Mouse (Mus musculus) right cerebral cortex, postnatal 14 days (tissue): ENCODE results near the gene Gm42791.

Experiments used
- DNase-seq: peaks from one replicate; pipeline ENCODE4 v3.0.0; 2022

Gm42791 gene

GRCm38 (mm10) chr5:148948577-148948976, 46.4 kb downstream of the Gm42791 start:
- DNase-seq = no peak

GRCm38 (mm10) chr5:148947412-148947811, 47.5 kb downstream of the Gm42791 start:
- no peak for DNase-seq

GRCm38 (mm10) chr5:148946787-148947186, 48.2 kb downstream of the Gm42791 start:
- peak; percentile 47 for DNase-seq

- DNase-seq = no peak
These were observed 49.2 kb downstream of the Gm42791 start for GRCm38 (mm10) chr5:148945735-148946134.

- DNase-seq = no peak
These were observed 50.9 kb downstream of the Gm42791 start for GRCm38 (mm10) chr5:148944024-148944423.

- no peak for DNase-seq
These were observed 51.5 kb downstream of the Gm42791 start for GRCm38 (mm10) chr5:148943444-148943843.

- DNase-seq = no peak
These were observed 52.0 kb downstream of the Gm42791 start for GRCm38 (mm10) chr5:148942957-148943356.

- no peak for DNase-seq
These were observed 52.6 kb downstream of the Gm42791 start for GRCm38 (mm10) chr5:148942305-148942704.

GRCm38 (mm10) chr5:148941867-148942266, 53.1 kb downstream of the Gm42791 start:
- DNase-seq = no peak

GRCm38 (mm10) chr5:148939948-148940382, 55.0 kb downstream of the Gm42791 start:
- DNase-seq = no peak

GRCm38 (mm10) chr5:148936516-148936951, 58.4 kb downstream of the Gm42791 start:
- DNase-seq = no peak

GRCm38 (mm10) chr5:148935871-148936270, 59.1 kb downstream of the Gm42791 start:
- DNase-seq = no peak

- no peak for DNase-seq
These were observed 59.7 kb downstream of the Gm42791 start for GRCm38 (mm10) chr5:148935071-148935821.

GRCm38 (mm10) chr5:148934457-148934856, 60.5 kb downstream of the Gm42791 start:
- DNase-seq = no peak

GRCm38 (mm10) chr5:148933767-148934166, 61.2 kb downstream of the Gm42791 start:
- DNase-seq = no peak

- DNase-seq = no peak
These were observed 63.6 kb downstream of the Gm42791 start for GRCm38 (mm10) chr5:148931301-148931700.

- DNase-seq = no peak
These were observed 65.9 kb downstream of the Gm42791 start, which contains the start of gene Katnal1 for GRCm38 (mm10) chr5:148929116-148929449. Katnal1 (minus strand) TSS chr5:148929320.

GRCm38 (mm10) chr5:148928382-148929115, 66.4 kb downstream of the Gm42791 start:
- peak; percentile 90 for DNase-seq

GRCm38 (mm10) chr5:148927717-148928223, 67.2 kb downstream of the Gm42791 start:
- DNase-seq = no peak

GRCm38 (mm10) chr5:148924586-148924985, 70.4 kb downstream of the Gm42791 start:
- no peak for DNase-seq

GRCm38 (mm10) chr5:148924051-148924450, 70.9 kb downstream of the Gm42791 start:
- DNase-seq = no peak

GRCm38 (mm10) chr5:148923408-148923807, 71.5 kb downstream of the Gm42791 start:
- no peak for DNase-seq

- no peak for DNase-seq
These were observed 72.2 kb downstream of the Gm42791 start for GRCm38 (mm10) chr5:148922773-148923172.

- DNase-seq = no peak
These were observed 76.9 kb downstream of the Gm42791 start for GRCm38 (mm10) chr5:148918049-148918448.
